Mouse (Mus musculus) CH12.LX (cell line): Measurements from ENCODE around the gene Mgat4b.
A peak's percentile ranks its signal among the peaks of the same experiment; 100 is the strongest.

Experiments
- BHLHE40 ChIP-seq: IDR thresholded peaks from 2 replicates; pipeline ENCODE4 v1.6.1; 2011; ENCODE audit warnings: mild to moderate bottlenecking, low read depth, low read length, improper control_type of control experiment
- CHD1 ChIP-seq: IDR thresholded peaks from 2 replicates; pipeline ENCODE4 v1.6.1; 2012; ENCODE audit warnings: low read depth, low read length, improper control_type of control experiment, inconsistent platforms
- CTCF ChIP-seq, 2 experiments: IDR thresholded peaks in 1 of 2; conservative IDR thresholded peaks in 1 of 2; 2 replicates each; pipeline ENCODE4 v1.5.1; 2011 to 2012; ENCODE audit warnings: low read depth in 2 of 2, low read length in 2 of 2, improper control_type of control experiment in 1 of 2, inconsistent platforms in 1 of 2, mild to moderate bottlenecking in 1 of 2, moderate library complexity in 1 of 2
- E2F4 ChIP-seq: IDR thresholded peaks from 2 replicates; pipeline ENCODE4 v1.6.1; 2011; ENCODE audit warnings: low read depth, low read length, improper control_type of control experiment; ENCODE audit not compliant: insufficient replicate concordance
- JUND ChIP-seq: conservative IDR thresholded peaks from 2 replicates; pipeline ENCODE4 v1.6.1; 2011; ENCODE audit warnings: low read depth, low read length, improper control_type of control experiment
- KAT2A ChIP-seq: IDR thresholded peaks from 2 replicates; pipeline ENCODE4 v1.6.1; 2012; ENCODE audit warnings: low read length, improper control_type of control experiment, inconsistent platforms; ENCODE audit not compliant: insufficient replicate concordance
- NRF1 ChIP-seq: IDR thresholded peaks from 2 replicates; pipeline ENCODE4 v1.6.1; 2014; ENCODE audit warnings: low read depth, mild to moderate bottlenecking, inconsistent platforms, low read length, improper control_type of control experiment, moderate library complexity
- POLR2A ChIP-seq: IDR thresholded peaks from 2 replicates; pipeline ENCODE4 v1.6.1; 2011; ENCODE audit warnings: low read depth, mild to moderate bottlenecking, improper control_type of control experiment, low read length
- UBTF ChIP-seq: IDR thresholded peaks from 2 replicates; pipeline ENCODE4 v1.6.1; 2012; ENCODE audit warnings: low read depth, mild to moderate bottlenecking, inconsistent platforms, low read length, improper control_type of control experiment, moderate library complexity

GRCm38 (mm10) chr11:50236540-50236936 lies 25.8 kb downstream of the Mgat4b start:
- TF ChIP-seq JUND (no peak), CHD1 (no peak), POLR2A (peak; percentile 65; the same call in 1 of the 2 replicates), CTCF (conservative IDR thresholded peaks at IDR 0.05 in 1 of 2, IDR thresholded peaks at IDR 0.05 in 1 of 2; ENCODE audit: low read depth in 2 of 2, low read length in 2 of 2) (peak in 1 of 2 experiments; percentile 69; a peak in 2 of 4 replicates), E2F4 (no peak), BHLHE40 (no peak), NRF1 (peak; percentile 75), UBTF (peak; percentile 13; the same call in 1 of the 2 replicates), KAT2A (no peak)
